Mouse (Mus musculus): ENCODE measurements around the gene Pfn5. TPM values are rescaled to one million over a fixed set of nuclear protein-coding genes. Genes with fewer than 3 reads are reported as not detected.
"Not testable (repeated sequence)": the region's sequence is repeated elsewhere in the genome, so short reads cannot be mapped to it uniquely, and the experiment has no call there.

Gene Pfn5
- not detected in 2 replicates for polyA plus RNA-seq (2015; fragmentation: Nextera tagmentation; extraction: Ambion mirVana)

GRCm38 (mm10) chrX:95557887-95558286 is at the start of gene Pfn5, which contains the start of gene Asb12:
Gene Pfn5, plus strand, starts transcription at chrX:95558104.
Gene Asb12, minus strand, starts transcription at chrX:95557987.
- Histone ChIP-seq H3K4me2 (replicated peaks; ENCODE audit: low read depth, low read length) (no peak within 1 kb of the TSS), H3K4me1 (ENCODE audit: insufficient read depth, low read length) (no peaks in the 10 kb centered on the region), H3K9me3 (ENCODE audit: low read length) (no peaks in the 10 kb centered on the region), H3K27me3 (ENCODE audit: insufficient read depth, low read length) (no peaks in the 10 kb centered on the region; the same call in 1 of the 2 replicates), H3K4me3 (ENCODE audit: low read length) (no peak within 1 kb of the TSS), H3K27ac (ENCODE audit: low read length) (no peak within 1 kb of the TSS), H3K9ac (replicated peaks; ENCODE audit: low read length) (no peak within 1 kb of the TSS), H3K36me3 (ENCODE audit: insufficient read depth, low read length) (no peaks in the 10 kb centered on the region)
- WGBS, result 84% methylated on average over 2 of the region's 2 CpGs
- ATAC-seq (ENCODE audit: low FRiP score, low TSS enrichment), result no peak

GRCm38 (mm10) chrX:95523883-95524282 is 34.0 kb upstream of the Pfn5 start:
- Histone ChIP-seq H3K9ac (replicated peaks; ENCODE audit: low read length) (no peak overlapping the region), H3K27me3 (ENCODE audit: insufficient read depth, low read length) (peaks cover 5% of the 10 kb centered on the region; the same call in 1 of the 2 replicates), H3K4me3 (ENCODE audit: low read length) (no peak overlapping the region), H3K4me2 (replicated peaks; ENCODE audit: low read depth, low read length) (no peak overlapping the region), H3K36me3 (ENCODE audit: insufficient read depth, low read length) (no peaks in the 10 kb centered on the region), H3K9me3 (ENCODE audit: low read length) (no peaks in the 10 kb centered on the region), H3K27ac (ENCODE audit: low read length) (no peak overlapping the region), H3K4me1 (ENCODE audit: insufficient read depth, low read length) (no peaks in the 10 kb centered on the region)
- no peak for ATAC-seq (ENCODE audit: low FRiP score, low TSS enrichment)

- Histone ChIP-seq H3K9me3 (ENCODE audit: low read length) (no peaks in the 10 kb centered on the region), H3K9ac (replicated peaks; ENCODE audit: low read length) (no peak overlapping the region), H3K4me3 (ENCODE audit: low read length) (no peak overlapping the region), H3K4me2 (replicated peaks; ENCODE audit: low read depth, low read length) (no peak overlapping the region), H3K27me3 (ENCODE audit: insufficient read depth, low read length) (peaks cover 5% of the 10 kb centered on the region; the same call in 1 of the 2 replicates), H3K36me3 (ENCODE audit: insufficient read depth, low read length) (no peaks in the 10 kb centered on the region), H3K27ac (ENCODE audit: low read length) (no peak overlapping the region), H3K4me1 (ENCODE audit: insufficient read depth, low read length) (no peaks in the 10 kb centered on the region)
- whole genome bisulfite sequencing, result 79% methylated on average over 2 of the region's 2 CpGs
- ATAC-seq (ENCODE audit: low FRiP score, low TSS enrichment), result no peak
Measured at GRCm38 (mm10) chrX:95525166-95525565, 32.7 kb upstream of the Pfn5 start.

GRCm38 (mm10) chrX:95535493-95535892 is 22.4 kb upstream of the Pfn5 start:
- ATAC-seq (ENCODE audit: low FRiP score, low TSS enrichment); H3K4me2 ChIP-seq (replicated peaks; ENCODE audit: low read depth, low read length); H3K9ac ChIP-seq (replicated peaks; ENCODE audit: low read length); H3K27me3 ChIP-seq (ENCODE audit: insufficient read depth, low read length); H3K27ac ChIP-seq (ENCODE audit: low read length); H3K36me3 ChIP-seq (ENCODE audit: insufficient read depth, low read length); H3K4me3 ChIP-seq (ENCODE audit: low read length); H3K4me1 ChIP-seq (ENCODE audit: insufficient read depth, low read length); H3K9me3 ChIP-seq (ENCODE audit: low read length): not testable (repeated sequence)
- WGBS, result 99% methylated on average over 2 of the region's 2 CpGs

- WGBS, result 74% methylated on average over 4 of the region's 4 CpGs
Measured at GRCm38 (mm10) chrX:95554321-95554720, 3.6 kb upstream of the Pfn5 start.

GRCm38 (mm10) chrX:95600609-95601008 is 42.7 kb downstream of the Pfn5 start:
- peak; percentile 61 for ATAC-seq (ENCODE audit: low FRiP score, low TSS enrichment)
- Histone ChIP-seq H3K4me3 (ENCODE audit: low read length) (no peak overlapping the region), H3K36me3 (ENCODE audit: insufficient read depth, low read length) (no peaks in the 10 kb centered on the region), H3K4me2 (replicated peaks; ENCODE audit: low read depth, low read length) (no peak overlapping the region), H3K9ac (replicated peaks; ENCODE audit: low read length) (no peak overlapping the region), H3K9me3 (ENCODE audit: low read length) (no peaks in the 10 kb centered on the region), H3K27ac (ENCODE audit: low read length) (no peak overlapping the region), H3K27me3 (ENCODE audit: insufficient read depth, low read length) (no peaks in the 10 kb centered on the region; the same call in 1 of the 2 replicates), H3K4me1 (ENCODE audit: insufficient read depth, low read length) (no peaks in the 10 kb centered on the region)
- 77% methylated on average over 5 of the region's 5 CpGs for WGBS

More at GRCm38 (mm10) chrX:95554321-95554720, 3.6 kb upstream of the Pfn5 start:
- Histone ChIP-seq H3K4me3 (ENCODE audit: low read length) (no peak overlapping the region), H3K4me2 (replicated peaks; ENCODE audit: low read depth, low read length) (no peak overlapping the region), H3K36me3 (ENCODE audit: insufficient read depth, low read length) (no peaks in the 10 kb centered on the region), H3K9ac (replicated peaks; ENCODE audit: low read length) (no peak overlapping the region), H3K4me1 (ENCODE audit: insufficient read depth, low read length) (no peaks in the 10 kb centered on the region), H3K9me3 (ENCODE audit: low read length) (no peaks in the 10 kb centered on the region), H3K27me3 (ENCODE audit: insufficient read depth, low read length) (no peaks in the 10 kb centered on the region; the same call in 1 of the 2 replicates), H3K27ac (ENCODE audit: low read length) (no peak overlapping the region)
- ATAC-seq (ENCODE audit: low FRiP score, low TSS enrichment), result no peak

Other genes with a start within 250 kb of the Pfn5 start
- 10.4 TPM in 2 replicates for gene Amer1, start 113.2 kb upstream of the Pfn5 start, polyA plus RNA-seq (2015; fragmentation: Nextera tagmentation; extraction: Ambion mirVana)
- gene Asb12, start 117 bp upstream of the Pfn5 start, polyA plus RNA-seq (2015; fragmentation: Nextera tagmentation; extraction: Ambion mirVana), result 0.16 TPM in 1 of 2 replicates, not detected in the other
- 22.5 and 22.7 TPM in 2 replicates for gene Zc4h2, start 100.4 kb downstream of the Pfn5 start, polyA plus RNA-seq (2015; fragmentation: Nextera tagmentation; extraction: Ambion mirVana)
- gene Zc3h12b, start 153.6 kb downstream of the Pfn5 start, polyA plus RNA-seq (2015; fragmentation: Nextera tagmentation; extraction: Ambion mirVana), result 2.3 and 2.9 TPM in 2 replicates

Measured in kidney, embryonic 16.5 days (tissue).